Mouse (Mus musculus) liver, embryonic 14.5 days (tissue): ENCODE data around the gene Pih1d1.

ENCODE experiments used
- CTCF ChIP-seq: IDR thresholded peaks from 2 replicates; pipeline ENCODE4 v1.5.1; 2016; ENCODE audit warnings: antibody characterized with exemption, low read depth, control low read depth
- EP300 ChIP-seq: IDR thresholded peaks from 2 replicates; pipeline ENCODE4 v1.6.1; 2016; ENCODE audit warnings: antibody characterized with exemption, low read depth

- TF ChIP-seq CTCF (no peak), EP300 (no peak)
Observed at GRCm38 (mm10) chr7:45144368-45145174, 9.5 kb upstream of the Pih1d1 start.
